Mouse (Mus musculus) liver, postnatal 0 days (tissue): ENCODE measurements at regions not wholly inside any gene's neighbourhood (a gene's known extent, or its start where the extent isn't known, plus 50 kb on each side); places are given as distances from the start of the nearest gene placed in this dataset.
"Not testable (repeated sequence)": the region's sequence is repeated elsewhere in the genome, so short reads cannot be mapped to it uniquely, and the experiment has no call there.

Experiments used
- CTCF ChIP-seq: sonication (generic); IDR thresholded peaks from 2 replicates; pipeline ENCODE4 v1.5.1; 2016; ENCODE audit warnings: antibody characterized with exemption, low read depth
- EP300 ChIP-seq: IDR thresholded peaks from 2 replicates; pipeline ENCODE4 v1.6.1; 2016; ENCODE audit warnings: antibody characterized with exemption, low read depth, mild to moderate bottlenecking

DNA sequence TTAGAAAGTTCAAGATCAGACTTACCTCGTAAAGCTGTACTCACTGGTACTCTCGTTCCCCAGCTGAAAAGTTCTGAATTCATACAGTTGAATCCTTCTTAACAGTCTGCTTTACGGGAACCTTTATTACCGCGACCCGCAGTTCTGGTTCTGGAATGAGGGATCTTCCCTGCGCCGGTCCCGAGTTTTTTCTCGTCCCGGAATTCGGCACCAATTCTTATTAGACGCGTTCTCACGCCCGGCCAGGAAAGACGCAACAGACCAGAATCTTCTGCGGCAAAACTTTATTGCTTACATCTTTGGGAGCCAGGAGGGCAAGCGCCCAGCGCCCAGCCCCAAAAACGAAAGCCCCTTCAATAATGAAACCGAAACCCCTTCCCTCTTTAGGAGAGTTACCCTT, 423.4 kb downstream of the Tox3 start:
- TF ChIP-seq CTCF, EP300: not testable (repeated sequence)
